Mouse (Mus musculus) intestine, embryonic 16.5 days (tissue): ENCODE results near the gene Dok5. TPM values are rescaled to one million over a fixed set of nuclear protein-coding genes. Genes with fewer than 3 reads are reported as not detected.

ENCODE experiments used
- ATAC-seq: fragments of 200-750 bp; cut with Nextera tagmentation; 2 replicates; pipeline ENCODE4 v1.8.0; 2017; ENCODE audit warnings: moderate TSS enrichment, moderate library complexity
- H3K27ac ChIP-seq: fragments of 300-500 bp; sonication (generic); 2 replicates; pipeline ENCODE4 v1.5.1; 2014; ENCODE audit warnings: mild to moderate bottlenecking, low read length
- H3K27me3 ChIP-seq: fragments of 300-500 bp; sonication (generic); replicated peaks from 2 replicates; pipeline ENCODE4 v1.6.1; 2014; ENCODE audit warnings: low read length, control low read depth, mixed read lengths; ENCODE audit not compliant: control insufficient read depth, insufficient read depth
- H3K36me3 ChIP-seq: fragments of 300-500 bp; sonication (generic); 2 replicates; pipeline ENCODE4 v1.6.1; 2014; ENCODE audit warnings: low read length, control low read depth; ENCODE audit not compliant: control insufficient read depth, insufficient read depth
- H3K4me1 ChIP-seq: fragments of 300-500 bp; sonication (generic); 2 replicates; pipeline ENCODE4 v1.6.1; 2014; ENCODE audit warnings: low read length, control low read depth, mixed read lengths; ENCODE audit not compliant: control insufficient read depth, insufficient read depth
- H3K4me2 ChIP-seq: fragments of 300-500 bp; sonication (generic); 2 replicates; pipeline ENCODE4 v1.6.1; 2014; ENCODE audit warnings: low read depth, low read length, control low read depth
- H3K4me3 ChIP-seq: fragments of 300-500 bp; sonication (generic); 2 replicates; pipeline ENCODE4 v1.5.1; 2014; ENCODE audit warnings: mild to moderate bottlenecking, low read length
- H3K9ac ChIP-seq: fragments of 300-500 bp; sonication (generic); 2 replicates; pipeline ENCODE4 v1.6.1; 2014; ENCODE audit warnings: low read depth, low read length
- H3K9me3 ChIP-seq: fragments of 300-500 bp; sonication (generic); 2 replicates; pipeline ENCODE4 v1.6.1; 2016; ENCODE audit warnings: low read length, control low read depth; ENCODE audit not compliant: control insufficient read depth
- WGBS: fragments of 180-500 bp; shearing (Covaris S2); extraction: QIAGEN DNeasy Blood & Tissue Kit; methylation state at CpG from one replicate; pipeline ENCODE4 v1.1.7; 2014; 5-methylcytosine and 5-hydroxymethylcytosine counted together
- polyA plus RNA-seq: library from polyadenylated mRNA; unstranded; fragments of >200 nt; fragmentation: Nextera tagmentation; extraction: Ambion mirVana; gene quantifications from 2 replicates; pipeline ENCODE4 v1.2.1, GENCODE M21; 2015

The Dok5 gene
- polyA plus RNA-seq = 1.8 and 2.6 TPM in 2 replicates

- Histone ChIP-seq H3K9ac (peak within 1 kb of the TSS; percentile 21), H3K4me3 (peak within 1 kb of the TSS; percentile 46)
Measured at GRCm38 (mm10) chr2:170731632-170732561, at the start of gene Dok5. TSS of gene Dok5 (plus strand) at chr2:170731807.

GRCm38 (mm10) chr2:170683385-170683784 is 48.2 kb upstream of the Dok5 start:
- no peak for ATAC-seq
- no peaks in the 10 kb centered on the region for H3K36me3 ChIP-seq

More at GRCm38 (mm10) chr2:170731632-170732561, at the start of gene Dok5:
- Histone ChIP-seq H3K4me2 (peak within 1 kb of the TSS; percentile 61), H3K27me3 (peaks cover 19% of the 10 kb centered on the region), H3K36me3 (no peaks in the 10 kb centered on the region), H3K27ac (no peak within 1 kb of the TSS), H3K4me1 (no peaks in the 10 kb centered on the region), H3K9me3 (no peaks in the 10 kb centered on the region)
- WGBS = 4% methylated on average over 50 of the region's 53 CpGs
- peak; percentile 88 for ATAC-seq

GRCm38 (mm10) chr2:170695071-170695936 is 36.3 kb upstream of the Dok5 start:
- Histone ChIP-seq H3K4me1 (no peaks in the 10 kb centered on the region), H3K36me3 (no peaks in the 10 kb centered on the region), H3K4me2 (no peak overlapping the region), H3K9me3 (no peaks in the 10 kb centered on the region), H3K27me3 (no peaks in the 10 kb centered on the region), H3K9ac (no peak overlapping the region), H3K27ac (no peak overlapping the region), H3K4me3 (no peak overlapping the region)
- 78% methylated on average over 23 of the region's 23 CpGs for WGBS
- ATAC-seq = no peak

More at GRCm38 (mm10) chr2:170683385-170683784, 48.2 kb upstream of the Dok5 start:
- WGBS = 84% methylated on average over 2 of the region's 2 CpGs
- no peaks in the 10 kb centered on the region for H3K4me1 ChIP-seq
- H3K9me3 ChIP-seq = no peaks in the 10 kb centered on the region
- no peak overlapping the region for H3K4me3 ChIP-seq
- no peak overlapping the region for H3K9ac ChIP-seq
- no peak overlapping the region for H3K27ac ChIP-seq
- no peaks in the 10 kb centered on the region for H3K27me3 ChIP-seq
- H3K4me2 ChIP-seq = no peak overlapping the region

- 70% methylated on average over 14 of the region's 14 CpGs for WGBS
Measured at GRCm38 (mm10) chr2:170695937-170696510, 35.6 kb upstream of the Dok5 start.

GRCm38 (mm10) chr2:170700471-170700870 is 31.1 kb upstream of the Dok5 start:
- 76% methylated on average over 4 of the region's 4 CpGs for WGBS
- H3K9me3 ChIP-seq = no peaks in the 10 kb centered on the region
- no peaks in the 10 kb centered on the region for H3K27me3 ChIP-seq

More at GRCm38 (mm10) chr2:170695937-170696510, 35.6 kb upstream of the Dok5 start:
- H3K36me3 ChIP-seq = no peaks in the 10 kb centered on the region
- no peak overlapping the region for H3K4me2 ChIP-seq
- H3K27me3 ChIP-seq = no peaks in the 10 kb centered on the region
- H3K9me3 ChIP-seq = no peaks in the 10 kb centered on the region
- H3K4me3 ChIP-seq = no peak overlapping the region
- no peaks in the 10 kb centered on the region for H3K4me1 ChIP-seq
- H3K9ac ChIP-seq = no peak overlapping the region
- H3K27ac ChIP-seq = no peak overlapping the region
- ATAC-seq = no peak

GRCm38 (mm10) chr2:170706488-170706887 is 25.1 kb upstream of the Dok5 start:
- Histone ChIP-seq H3K9ac (no peak overlapping the region), H3K27me3 (no peaks in the 10 kb centered on the region), H3K4me3 (no peak overlapping the region), H3K27ac (no peak overlapping the region), H3K4me1 (no peaks in the 10 kb centered on the region), H3K4me2 (no peak overlapping the region), H3K36me3 (no peaks in the 10 kb centered on the region), H3K9me3 (no peaks in the 10 kb centered on the region)
- 81% methylated on average over 4 of the region's 4 CpGs for WGBS
- ATAC-seq = no peak

More at GRCm38 (mm10) chr2:170700471-170700870, 31.1 kb upstream of the Dok5 start:
- H3K4me1 ChIP-seq = no peaks in the 10 kb centered on the region
- H3K4me2 ChIP-seq = no peak overlapping the region
- H3K9ac ChIP-seq = no peak overlapping the region
- no peak overlapping the region for H3K4me3 ChIP-seq
- no peak for ATAC-seq
- no peak overlapping the region for H3K27ac ChIP-seq
- no peaks in the 10 kb centered on the region for H3K36me3 ChIP-seq

- no peak overlapping the region for H3K4me2 ChIP-seq
- H3K9me3 ChIP-seq = no peaks in the 10 kb centered on the region
- WGBS = 85% methylated on average over 3 of the region's 3 CpGs
Measured at GRCm38 (mm10) chr2:170707672-170708071, 23.9 kb upstream of the Dok5 start.

GRCm38 (mm10) chr2:170708901-170709300 is 22.7 kb upstream of the Dok5 start:
- Histone ChIP-seq H3K4me1 (no peaks in the 10 kb centered on the region), H3K9ac (no peak overlapping the region), H3K4me3 (no peak overlapping the region), H3K9me3 (no peaks in the 10 kb centered on the region), H3K4me2 (no peak overlapping the region), H3K27me3 (no peaks in the 10 kb centered on the region), H3K27ac (no peak overlapping the region), H3K36me3 (no peaks in the 10 kb centered on the region)
- WGBS = 77% methylated on average over 9 of the region's 9 CpGs
- no peak for ATAC-seq

More at GRCm38 (mm10) chr2:170707672-170708071, 23.9 kb upstream of the Dok5 start:
- Histone ChIP-seq H3K27ac (no peak overlapping the region), H3K27me3 (no peaks in the 10 kb centered on the region), H3K36me3 (no peaks in the 10 kb centered on the region), H3K4me1 (no peaks in the 10 kb centered on the region), H3K9ac (no peak overlapping the region), H3K4me3 (no peak overlapping the region)
- no peak for ATAC-seq
